14 mouse cellular contexts compared by ENCODE assay signal in the genomic region with DNA sequence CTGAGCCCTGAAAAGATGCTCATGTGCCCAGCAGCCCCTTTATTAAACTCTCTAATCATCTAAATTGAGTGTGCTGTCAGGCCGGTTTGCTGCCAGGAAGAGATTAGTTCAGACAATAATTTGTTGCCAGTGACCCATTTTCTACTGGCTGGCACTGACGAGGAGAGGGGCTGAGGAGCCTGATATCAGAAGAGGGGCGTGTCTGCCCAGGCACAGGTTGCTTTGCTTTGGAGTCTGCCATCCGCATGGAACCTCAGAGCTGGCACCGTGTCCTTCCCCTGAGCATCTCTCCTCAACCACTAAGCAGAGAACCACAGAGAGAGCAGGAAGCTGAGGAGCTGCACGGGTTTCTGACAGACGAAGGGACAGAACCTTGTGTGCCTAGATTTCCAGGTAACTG.
"Had no signal": no experiment of that assay in that cellular context is flagged by ENCODE, and none has a peak within 500 bp of the region (broad histone marks: within the 10 kb centered on the region; RNA-seq: fewer than 3 reads in every experiment).

No protein-coding gene starts in this region.

- ATAC-seq: midbrain, embryonic 13.5 days had no signal

- H3K4me3 ChIP-seq: limb, embryonic 13.5 days; megakaryocyte, embryonic 14.5 days; midbrain, embryonic 13.5 days; neural tube, embryonic 12.5 days had no signal

- DNase-seq: kidney, adult 9 months; kidney, postnatal 36 days; left cerebral cortex, postnatal 4 days; lung, adult 18-20 months; lung, postnatal 36 days; right cerebral cortex, adult 18-20 months; right cerebral cortex, postnatal 25 days; thymus, postnatal 36 days had no signal

- H3K27ac ChIP-seq: kidney, postnatal 0 days; limb, embryonic 13.5 days; liver, embryonic 14.5 days; midbrain, embryonic 13.5 days; neural tube, embryonic 12.5 days had no signal
